Mouse (Mus musculus): ENCODE measurements around the gene Clasp1. TPM values are rescaled to one million over a fixed set of nuclear protein-coding genes. Genes with fewer than 3 reads are reported as not detected.

Clasp1 gene
- polyA plus RNA-seq, 1 experiment from 2014 or later, result 14.8 TPM

DNA sequence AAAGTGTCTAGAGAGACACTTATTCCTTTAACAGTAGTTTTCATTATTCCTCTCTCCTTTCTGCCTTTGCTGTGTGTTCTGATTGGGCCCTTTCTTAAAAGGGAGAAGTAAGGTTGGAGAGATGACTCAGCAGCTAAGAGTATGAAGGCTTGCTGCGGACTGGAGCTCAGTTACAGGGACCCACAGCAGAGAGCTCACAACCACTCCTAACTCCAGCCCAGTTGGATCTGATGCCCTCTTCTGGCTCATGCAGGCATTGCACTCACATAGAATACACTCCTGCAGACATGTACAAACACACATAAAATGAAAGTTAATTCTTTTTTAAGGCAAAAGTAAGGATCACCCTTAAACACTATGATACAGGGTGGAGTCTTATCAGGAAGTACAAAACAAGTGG lies 140.4 kb downstream of the Clasp1 start:
- no peaks in the 10 kb centered on the region for H3K9me3 ChIP-seq (ENCODE audit: low read length)
- no peaks in the 10 kb centered on the region for H3K4me1 ChIP-seq (ENCODE audit: insufficient read depth, low read depth, low read length)
- H3K9ac ChIP-seq (replicated peaks; ENCODE audit: low read depth), result no peak overlapping the region
- TF ChIP-seq EP300 (IDR thresholded peaks at IDR 0.05) (no peak), CTCF (IDR thresholded peaks at IDR 0.05) (peak; percentile 33)
- H3K27me3 ChIP-seq (replicated peaks; ENCODE audit: insufficient read depth, low read length), result no peaks in the 10 kb centered on the region
- DNase-seq (ENCODE audit: low spot score) (no peak), ATAC-seq (no peak)
- no peak overlapping the region for H3K27ac ChIP-seq (ENCODE audit: low read length)
- peaks cover 19% of the 10 kb centered on the region for H3K36me3 ChIP-seq (ENCODE audit: insufficient read depth, low read length)
- no peak overlapping the region for H3K4me2 ChIP-seq (replicated peaks; ENCODE audit: low read depth, low read length)
- WGBS, result 93% methylated on average over 1 of the region's 1 CpGs
- no peak overlapping the region for H3K4me3 ChIP-seq (ENCODE audit: low read depth, low read length)

DNA sequence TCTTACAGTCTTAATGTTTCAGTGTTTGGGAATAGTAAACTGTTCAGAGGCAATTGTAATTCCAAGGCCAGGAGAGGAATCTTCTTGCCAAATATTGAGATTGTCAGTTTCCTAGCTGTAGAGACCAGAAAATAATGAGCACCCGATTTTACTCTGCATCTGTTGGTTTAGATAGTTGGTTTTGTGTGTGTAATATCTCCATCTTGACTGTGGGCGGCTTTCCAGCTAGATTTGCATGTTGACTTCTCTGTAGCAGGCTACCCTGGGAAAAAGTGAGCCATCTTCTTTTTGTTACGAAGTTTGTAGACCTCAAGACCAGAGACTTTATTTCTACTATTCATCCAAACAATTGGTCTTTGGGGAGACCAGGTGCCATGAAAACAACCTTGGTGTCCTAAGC lies 142.4 kb downstream of the Clasp1 start:
- Histone ChIP-seq H3K36me3 (ENCODE audit: insufficient read depth, low read length) (peaks cover 25% of the 10 kb centered on the region), H3K4me3 (ENCODE audit: low read depth, low read length) (no peak overlapping the region)

DNA sequence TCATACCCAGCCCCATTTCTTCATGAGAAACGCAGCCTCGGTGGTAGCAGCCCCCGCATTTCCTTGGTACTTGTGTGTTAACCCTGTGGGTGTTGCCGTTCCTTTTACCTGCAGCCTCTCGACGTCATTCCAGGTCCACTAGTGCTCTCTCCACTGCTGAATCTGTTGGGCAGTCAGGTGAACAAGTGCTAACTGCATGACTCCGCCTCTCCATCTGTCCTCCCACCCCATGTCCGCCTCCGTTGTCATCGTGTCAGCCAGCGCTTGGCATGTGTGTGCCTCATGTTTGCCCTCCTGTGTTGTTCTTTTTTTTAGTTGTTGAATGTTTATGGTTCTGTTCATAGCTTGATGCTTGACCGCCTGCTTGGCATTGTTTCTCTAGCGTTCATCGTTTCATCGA lies 147.2 kb downstream of the Clasp1 start:
- Histone ChIP-seq H3K4me2 (replicated peaks; ENCODE audit: low read depth, low read length) (no peak overlapping the region), H3K4me3 (ENCODE audit: low read depth, low read length) (no peak overlapping the region), H3K9me3 (ENCODE audit: low read length) (no peaks in the 10 kb centered on the region), H3K27me3 (replicated peaks; ENCODE audit: insufficient read depth, low read length) (no peaks in the 10 kb centered on the region), H3K27ac (ENCODE audit: low read length) (no peak overlapping the region), H3K4me1 (ENCODE audit: insufficient read depth, low read depth, low read length) (no peaks in the 10 kb centered on the region), H3K9ac (replicated peaks; ENCODE audit: low read depth) (no peak overlapping the region), H3K36me3 (ENCODE audit: insufficient read depth, low read length) (peaks cover 19% of the 10 kb centered on the region; the same call in 1 of the 2 replicates)
- no peak for ATAC-seq
- no peak for DNase-seq (ENCODE audit: low spot score)
- 93% methylated on average over 15 of the region's 15 CpGs for WGBS
- TF ChIP-seq CTCF (IDR thresholded peaks at IDR 0.05) (no peak), EP300 (IDR thresholded peaks at IDR 0.05) (no peak)

More for the DNA sequence above, 142.4 kb downstream of the Clasp1 start:
- no peak for ATAC-seq
- no peak overlapping the region for H3K4me2 ChIP-seq (replicated peaks; ENCODE audit: low read depth, low read length)
- TF ChIP-seq EP300 (IDR thresholded peaks at IDR 0.05), result no peak
- no peak for TF ChIP-seq CTCF (IDR thresholded peaks at IDR 0.05)
- H3K9me3 ChIP-seq (ENCODE audit: low read length), result no peaks in the 10 kb centered on the region
- DNase-seq (ENCODE audit: low spot score), result no peak
- no peaks in the 10 kb centered on the region for H3K27me3 ChIP-seq (replicated peaks; ENCODE audit: insufficient read depth, low read length)
- no peak overlapping the region for H3K27ac ChIP-seq (ENCODE audit: low read length)
- 94% methylated on average over 3 of the region's 3 CpGs for WGBS
- no peaks in the 10 kb centered on the region for H3K4me1 ChIP-seq (ENCODE audit: insufficient read depth, low read depth, low read length)
- no peak overlapping the region for H3K9ac ChIP-seq (replicated peaks; ENCODE audit: low read depth)

DNA sequence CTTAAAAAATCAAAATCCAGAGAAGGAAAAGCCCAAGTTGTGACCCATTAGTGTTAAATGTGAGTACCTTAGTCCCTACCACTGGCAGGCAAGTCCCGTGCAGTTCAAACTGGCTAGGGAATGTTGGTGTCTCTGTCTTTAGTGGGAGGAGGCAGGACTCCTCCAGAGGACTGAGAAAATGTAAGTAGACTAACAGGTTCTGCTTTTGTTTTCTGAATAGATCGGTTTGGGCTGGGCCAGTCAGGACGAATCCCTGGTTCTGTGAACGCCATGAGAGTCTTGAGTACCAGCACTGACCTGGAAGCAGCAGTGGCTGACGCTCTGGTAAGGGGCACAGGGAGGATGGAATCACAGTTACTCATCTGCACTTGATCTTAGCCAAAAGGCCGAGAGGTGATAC lies 150.2 kb downstream of the Clasp1 start:
- Histone ChIP-seq H3K9me3 (ENCODE audit: low read length) (no peaks in the 10 kb centered on the region), H3K27ac (ENCODE audit: low read length) (no peak overlapping the region), H3K4me3 (ENCODE audit: low read depth, low read length) (no peak overlapping the region), H3K4me2 (replicated peaks; ENCODE audit: low read depth, low read length) (no peak overlapping the region), H3K9ac (replicated peaks; ENCODE audit: low read depth) (no peak overlapping the region), H3K27me3 (replicated peaks; ENCODE audit: insufficient read depth, low read length) (no peaks in the 10 kb centered on the region), H3K36me3 (ENCODE audit: insufficient read depth, low read length) (peaks cover 22% of the 10 kb centered on the region; the same call in 1 of the 2 replicates), H3K4me1 (ENCODE audit: insufficient read depth, low read depth, low read length) (no peaks in the 10 kb centered on the region)
- ATAC-seq (no peak), DNase-seq (ENCODE audit: low spot score) (no peak)
- WGBS, result 83% methylated on average over 6 of the region's 6 CpGs
- TF ChIP-seq EP300 (IDR thresholded peaks at IDR 0.05) (no peak), CTCF (IDR thresholded peaks at IDR 0.05) (no peak)

DNA sequence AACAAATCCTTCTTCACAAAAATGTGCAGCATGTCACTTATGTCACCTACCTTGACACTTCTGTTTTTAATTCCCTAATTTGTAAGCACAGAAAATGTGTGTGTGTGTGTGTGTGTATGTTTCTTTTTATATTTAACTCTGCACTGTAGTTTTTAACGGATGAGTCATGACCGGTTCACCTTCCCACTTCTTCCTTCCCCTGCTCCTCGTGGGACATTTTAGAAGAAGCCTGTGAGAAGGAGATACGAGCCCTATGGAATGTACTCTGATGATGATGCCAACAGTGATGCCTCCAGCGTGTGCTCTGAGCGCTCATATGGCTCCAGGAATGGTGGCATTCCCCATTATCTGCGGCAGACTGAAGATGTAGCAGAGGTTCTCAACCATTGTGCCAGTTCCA lies 154.0 kb downstream of the Clasp1 start:
- TF ChIP-seq CTCF (IDR thresholded peaks at IDR 0.05) (no peak), EP300 (IDR thresholded peaks at IDR 0.05) (no peak)

DNA sequence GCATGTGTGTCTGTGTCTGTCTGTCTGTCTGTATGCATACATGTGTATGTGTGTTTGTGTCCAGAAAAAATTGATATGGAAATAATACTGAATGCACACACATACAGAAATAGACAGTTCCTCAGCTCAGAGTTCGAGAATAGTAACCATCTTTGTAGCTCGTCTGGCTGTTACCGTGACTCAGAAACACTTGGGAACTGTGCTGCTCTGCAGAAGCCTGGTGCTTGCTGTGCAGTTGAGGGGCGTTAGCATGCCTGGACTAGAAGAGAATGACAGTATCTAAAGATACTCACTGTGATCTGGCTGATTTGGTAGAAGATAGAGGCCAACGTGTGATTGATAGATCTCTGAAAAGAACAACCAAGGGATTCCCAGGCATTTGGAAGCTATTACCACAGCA lies 159.9 kb downstream of the Clasp1 start:
- Histone ChIP-seq H3K4me1 (ENCODE audit: insufficient read depth, low read depth, low read length) (no peaks in the 10 kb centered on the region), H3K27me3 (replicated peaks; ENCODE audit: insufficient read depth, low read length) (no peaks in the 10 kb centered on the region), H3K27ac (ENCODE audit: low read length) (no peak overlapping the region), H3K9me3 (ENCODE audit: low read length) (no peaks in the 10 kb centered on the region), H3K4me2 (replicated peaks; ENCODE audit: low read depth, low read length) (no peak overlapping the region), H3K9ac (replicated peaks; ENCODE audit: low read depth) (no peak overlapping the region), H3K4me3 (ENCODE audit: low read depth, low read length) (no peak overlapping the region), H3K36me3 (ENCODE audit: insufficient read depth, low read length) (peaks cover 30% of the 10 kb centered on the region)
- no peak for ATAC-seq
- 93% methylated on average over 5 of the region's 5 CpGs for WGBS
- TF ChIP-seq CTCF (IDR thresholded peaks at IDR 0.05) (no peak), EP300 (IDR thresholded peaks at IDR 0.05) (no peak)
- DNase-seq (ENCODE audit: low spot score), result no peak

More for the DNA sequence above, 154.0 kb downstream of the Clasp1 start:
- H3K9me3 ChIP-seq (ENCODE audit: low read length), result no peaks in the 10 kb centered on the region
- no peaks in the 10 kb centered on the region for H3K4me1 ChIP-seq (ENCODE audit: insufficient read depth, low read depth, low read length)
- DNase-seq (ENCODE audit: low spot score) (no peak), ATAC-seq (no peak)
- peaks cover 18% of the 10 kb centered on the region for H3K36me3 ChIP-seq (ENCODE audit: insufficient read depth, low read length)
- no peak overlapping the region for H3K4me2 ChIP-seq (replicated peaks; ENCODE audit: low read depth, low read length)
- no peak overlapping the region for H3K9ac ChIP-seq (replicated peaks; ENCODE audit: low read depth)
- no peak overlapping the region for H3K27ac ChIP-seq (ENCODE audit: low read length)
- H3K27me3 ChIP-seq (replicated peaks; ENCODE audit: insufficient read depth, low read length), result no peaks in the 10 kb centered on the region
- 91% methylated on average over 7 of the region's 7 CpGs for WGBS
- H3K4me3 ChIP-seq (ENCODE audit: low read depth, low read length), result no peak overlapping the region

DNA sequence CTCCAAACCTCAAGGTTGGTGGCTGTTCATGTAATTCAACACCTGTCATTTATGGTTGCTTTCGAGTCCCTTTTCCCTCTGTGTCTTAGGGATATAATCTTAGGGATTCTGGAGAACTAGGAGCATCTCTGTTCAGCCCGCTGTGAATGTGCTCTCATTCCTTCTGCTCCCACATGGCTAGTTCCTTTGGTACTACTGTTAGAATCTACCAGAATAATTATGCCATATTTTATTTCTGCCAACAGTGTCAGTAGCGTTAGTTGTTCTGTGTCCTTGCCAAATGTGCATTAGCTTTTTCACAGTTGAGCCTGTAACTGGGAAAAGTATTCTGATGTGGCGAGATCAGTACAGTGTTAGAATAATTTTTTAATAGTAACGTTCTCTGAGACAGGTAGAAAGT lies 162.3 kb downstream of the Clasp1 start:
- H3K9me3 ChIP-seq (ENCODE audit: low read length), result no peaks in the 10 kb centered on the region
- no peak overlapping the region for H3K9ac ChIP-seq (replicated peaks; ENCODE audit: low read depth)
- H3K36me3 ChIP-seq (ENCODE audit: insufficient read depth, low read length), result peaks cover 37% of the 10 kb centered on the region
- H3K4me1 ChIP-seq (ENCODE audit: insufficient read depth, low read depth, low read length), result no peaks in the 10 kb centered on the region
- no peak overlapping the region for H3K4me2 ChIP-seq (replicated peaks; ENCODE audit: low read depth, low read length)
- H3K4me3 ChIP-seq (ENCODE audit: low read depth, low read length), result no peak overlapping the region
- no peak for TF ChIP-seq EP300 (IDR thresholded peaks at IDR 0.05)
- no peak for TF ChIP-seq CTCF (IDR thresholded peaks at IDR 0.05)
- WGBS, result 91% methylated on average over 5 of the region's 5 CpGs
- ATAC-seq (no peak), DNase-seq (ENCODE audit: low spot score) (no peak)
- H3K27me3 ChIP-seq (replicated peaks; ENCODE audit: insufficient read depth, low read length), result no peaks in the 10 kb centered on the region
- no peak overlapping the region for H3K27ac ChIP-seq (ENCODE audit: low read length)
